Mouse (Mus musculus) adrenal gland, adult 18-20 months (tissue): ENCODE measurements around the gene Sftpd. TPM values are rescaled to one million over a fixed set of nuclear protein-coding genes. Genes with fewer than 3 reads are reported as not detected.

Source experiments
- total RNA-seq, 2 experiments: library from RNA; stranded (reverse); gene quantifications; 1 replicate in 1 of 2; 2 replicates in 1 of 2; pipeline ENCODE4 v1.2.3; 2021

The Sftpd gene
- total RNA-seq, 2 experiments from 2014 or later = not detected

Other genes with a start within 250 kb of the Sftpd start
- gene Tspan14, start 218.3 kb downstream of the Sftpd start, total RNA-seq = 10 to 100 TPM; 33.7 to 35.0 TPM
- 100 to 1,000 TPM; 109 to 216 TPM for gene Fam213a, start 171.4 kb downstream of the Sftpd start, total RNA-seq
- gene Dydc2, start 115.9 kb downstream of the Sftpd start, total RNA-seq = under 1 TPM; 0.80 to 0.90 TPM
- not detected for gene Dydc1, start 112.2 kb downstream of the Sftpd start, total RNA-seq
- under 1 TPM in 1 of 2 experiments, not detected in 1; 0.56 TPM for gene Mat1a, start 80.1 kb downstream of the Sftpd start, total RNA-seq
- 1 to 10 TPM in 1 of 2 experiments, under 1 TPM in 1; 0.63 to 1.9 TPM for gene Sftpa1, start 53.4 kb downstream of the Sftpd start, total RNA-seq
- not detected for gene Mbl1, start 33.7 kb downstream of the Sftpd start, total RNA-seq
- gene Gm2832, start 93.7 kb upstream of the Sftpd start, total RNA-seq = not detected
- gene Gm5798, start 163.5 kb upstream of the Sftpd start, total RNA-seq = not detected
- not detected for gene Gm7945, start 201.2 kb upstream of the Sftpd start, total RNA-seq
- gene Gm6482, start 223.1 kb upstream of the Sftpd start, total RNA-seq = not detected